Mouse (Mus musculus) B cell, adult 62 days (primary cell): ENCODE data around the gene Nxt1. TPM values are rescaled to one million over a fixed set of nuclear protein-coding genes. Genes with fewer than 3 reads are reported as not detected.

ENCODE experiments used
- total RNA-seq: library from RNA; stranded (reverse); gene quantifications from 4 replicates; pipeline ENCODE4 v1.2.4, GENCODE M21; 2023

The Nxt1 gene
- total RNA-seq, result 9.6 to 12.9 TPM (median 11.8 TPM) in 4 replicates

GRCm38 (mm10) chr2:148672199-148673096 lies at the start of gene Nxt1:
Nxt1 (plus strand) TSS chr2:148672601.

DNA sequence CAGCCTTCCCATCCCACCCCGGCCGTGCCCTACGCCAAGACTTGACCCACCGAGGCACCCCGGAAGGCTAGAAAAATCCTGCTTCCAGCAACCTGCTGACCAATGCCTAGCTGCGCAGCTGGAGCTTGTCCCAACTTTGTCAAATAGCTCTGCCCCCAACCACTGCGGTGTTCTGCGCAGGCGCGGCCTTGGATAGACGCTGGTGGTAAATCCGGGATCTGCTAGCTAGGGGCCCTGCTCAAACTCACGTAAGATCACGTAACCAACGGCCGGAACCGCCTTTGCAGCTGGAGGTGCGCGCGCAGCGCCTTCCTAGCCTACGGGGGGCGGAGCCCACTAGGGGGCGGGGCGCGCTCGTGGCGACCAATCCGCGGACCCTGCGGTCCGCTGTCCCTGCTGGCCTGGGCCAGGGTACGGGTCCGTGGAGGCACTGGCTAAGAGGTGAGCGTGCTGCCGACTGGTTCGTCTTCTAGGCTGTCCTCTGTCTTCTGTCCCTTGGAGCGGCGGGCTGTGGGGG lies 8.4 kb downstream of the Nxt1 start, which contains the start of gene Gzf1:
TSS of gene Gzf1 (plus strand) at position 249 of the 517 bp plus-strand sequence.

Other genes starting within 250 kb of the Nxt1 start
- gene Cd93, start 229.0 kb upstream of the Nxt1 start, total RNA-seq, result 9.3 to 12.5 TPM (median 9.8 TPM) in 4 replicates
- 8.5 to 9.2 TPM (median 9.0 TPM) in 4 replicates for gene Gzf1, start 8.4 kb downstream of the Nxt1 start, total RNA-seq
- 0.42 to 0.85 TPM (median 0.50 TPM) in 4 replicates for gene Napb, start 59.9 kb downstream of the Nxt1 start, total RNA-seq
- gene Cstl1, start 77.8 kb downstream of the Nxt1 start, total RNA-seq, result not detected in 4 replicates
- not detected in 4 replicates for gene Cst11, start 98.9 kb downstream of the Nxt1 start, total RNA-seq
- not detected in 4 replicates for gene 8030411F24Rik, start 109.4 kb downstream of the Nxt1 start, total RNA-seq
- not detected in 4 replicates for gene Cst12, start 116.8 kb downstream of the Nxt1 start, total RNA-seq
- not detected in 4 replicates for gene Cst8, start 126.2 kb downstream of the Nxt1 start, total RNA-seq
- gene Cst13, start 147.5 kb downstream of the Nxt1 start, total RNA-seq, result not detected in 4 replicates
- gene Cst9, start 162.5 kb downstream of the Nxt1 start, total RNA-seq, result not detected in 4 replicates
- not detected in 4 replicates for gene 9230104L09Rik, start 192.4 kb downstream of the Nxt1 start, total RNA-seq
- gene Cst3, start 203.1 kb downstream of the Nxt1 start, total RNA-seq, result 149 to 170 TPM (median 162 TPM) in 4 replicates